Mouse (Mus musculus) intestine, embryonic 16.5 days (tissue): ENCODE measurements at regions not wholly inside any gene's neighbourhood (a gene's known extent, or its start where the extent isn't known, plus 50 kb on each side); places are given as distances from the start of the nearest gene placed in this dataset.
A peak's percentile ranks its signal among the peaks of the same experiment; 100 is the strongest.

Source experiments
- ATAC-seq: fragments of 200-750 bp; cut with Nextera tagmentation; 2 replicates; pipeline ENCODE4 v1.8.0; 2017; ENCODE audit warnings: moderate TSS enrichment, moderate library complexity
- H3K27ac ChIP-seq: fragments of 300-500 bp; sonication (generic); 2 replicates; pipeline ENCODE4 v1.5.1; 2014; ENCODE audit warnings: mild to moderate bottlenecking, low read length
- H3K27me3 ChIP-seq: fragments of 300-500 bp; sonication (generic); replicated peaks from 2 replicates; pipeline ENCODE4 v1.6.1; 2014; ENCODE audit warnings: low read length, control low read depth, mixed read lengths; ENCODE audit not compliant: control insufficient read depth, insufficient read depth
- H3K36me3 ChIP-seq: fragments of 300-500 bp; sonication (generic); 2 replicates; pipeline ENCODE4 v1.6.1; 2014; ENCODE audit warnings: low read length, control low read depth; ENCODE audit not compliant: control insufficient read depth, insufficient read depth
- H3K4me1 ChIP-seq: fragments of 300-500 bp; sonication (generic); 2 replicates; pipeline ENCODE4 v1.6.1; 2014; ENCODE audit warnings: low read length, control low read depth, mixed read lengths; ENCODE audit not compliant: control insufficient read depth, insufficient read depth
- H3K4me2 ChIP-seq: fragments of 300-500 bp; sonication (generic); 2 replicates; pipeline ENCODE4 v1.6.1; 2014; ENCODE audit warnings: low read depth, low read length, control low read depth
- H3K4me3 ChIP-seq: fragments of 300-500 bp; sonication (generic); 2 replicates; pipeline ENCODE4 v1.5.1; 2014; ENCODE audit warnings: mild to moderate bottlenecking, low read length
- H3K9ac ChIP-seq: fragments of 300-500 bp; sonication (generic); 2 replicates; pipeline ENCODE4 v1.6.1; 2014; ENCODE audit warnings: low read depth, low read length
- H3K9me3 ChIP-seq: fragments of 300-500 bp; sonication (generic); 2 replicates; pipeline ENCODE4 v1.6.1; 2016; ENCODE audit warnings: low read length, control low read depth; ENCODE audit not compliant: control insufficient read depth
- WGBS: fragments of 180-500 bp; shearing (Covaris S2); extraction: QIAGEN DNeasy Blood & Tissue Kit; methylation state at CpG from one replicate; pipeline ENCODE4 v1.1.7; 2014; 5-methylcytosine and 5-hydroxymethylcytosine counted together

GRCm38 (mm10) chr9:85546226-85546625, 202.9 kb downstream of the Ibtk start:
- no peak overlapping the region for H3K4me3 ChIP-seq
- H3K36me3 ChIP-seq = no peaks in the 10 kb centered on the region
- H3K27ac ChIP-seq = no peak overlapping the region
- no peaks in the 10 kb centered on the region for H3K4me1 ChIP-seq
- H3K9ac ChIP-seq = no peak overlapping the region
- no peaks in the 10 kb centered on the region for H3K27me3 ChIP-seq
- H3K9me3 ChIP-seq = no peaks in the 10 kb centered on the region
- ATAC-seq = no peak
- no peak overlapping the region for H3K4me2 ChIP-seq
- WGBS = 82% methylated on average over 2 of the region's 2 CpGs

- Histone ChIP-seq H3K9ac (no peak overlapping the region), H3K4me1 (no peaks in the 10 kb centered on the region), H3K27me3 (no peaks in the 10 kb centered on the region), H3K9me3 (no peaks in the 10 kb centered on the region), H3K27ac (no peak overlapping the region), H3K4me3 (no peak overlapping the region), H3K4me2 (no peak overlapping the region), H3K36me3 (no peaks in the 10 kb centered on the region)
- 96% methylated on average over 1 of the region's 1 CpGs for WGBS
- no peak for ATAC-seq
Observed at GRCm38 (mm10) chr9:85545566-85545965, 203.6 kb downstream of the Ibtk start.

- H3K4me3 ChIP-seq = no peak overlapping the region
- no peak overlapping the region for H3K27ac ChIP-seq
- no peaks in the 10 kb centered on the region for H3K9me3 ChIP-seq
- H3K4me2 ChIP-seq = no peak overlapping the region
- H3K9ac ChIP-seq = no peak overlapping the region
- WGBS = 57% methylated on average over 3 of the region's 3 CpGs
- no peak for ATAC-seq
- no peaks in the 10 kb centered on the region for H3K27me3 ChIP-seq
- H3K4me1 ChIP-seq = no peaks in the 10 kb centered on the region
- no peaks in the 10 kb centered on the region for H3K36me3 ChIP-seq
Observed at GRCm38 (mm10) chr9:85538557-85538956, 210.6 kb downstream of the Ibtk start.

- 85% methylated on average over 3 of the region's 3 CpGs for WGBS
- H3K9me3 ChIP-seq = no peaks in the 10 kb centered on the region
- no peak overlapping the region for H3K9ac ChIP-seq
- no peaks in the 10 kb centered on the region for H3K27me3 ChIP-seq
- H3K27ac ChIP-seq = no peak overlapping the region
- no peaks in the 10 kb centered on the region for H3K4me1 ChIP-seq
- ATAC-seq = no peak
- H3K36me3 ChIP-seq = no peaks in the 10 kb centered on the region
- H3K4me2 ChIP-seq = no peak overlapping the region
- H3K4me3 ChIP-seq = no peak overlapping the region
Observed at GRCm38 (mm10) chr9:85528421-85528820, 201.3 kb upstream of the Tent5a start.

- Histone ChIP-seq H3K27me3 (no peaks in the 10 kb centered on the region), H3K4me3 (no peak overlapping the region), H3K4me1 (no peaks in the 10 kb centered on the region)
Observed at GRCm38 (mm10) chr9:85524733-85525132, 197.6 kb upstream of the Tent5a start.

GRCm38 (mm10) chr9:85521342-85521741, 194.2 kb upstream of the Tent5a start:
- H3K9me3 ChIP-seq = no peaks in the 10 kb centered on the region
- H3K27ac ChIP-seq = no peak overlapping the region
- WGBS = 69% methylated on average over 2 of the region's 2 CpGs
- no peaks in the 10 kb centered on the region for H3K27me3 ChIP-seq
- no peak overlapping the region for H3K4me3 ChIP-seq
- ATAC-seq = no peak
- H3K4me2 ChIP-seq = no peak overlapping the region
- no peaks in the 10 kb centered on the region for H3K36me3 ChIP-seq
- no peak overlapping the region for H3K9ac ChIP-seq
- no peaks in the 10 kb centered on the region for H3K4me1 ChIP-seq

More at GRCm38 (mm10) chr9:85524733-85525132, 197.6 kb upstream of the Tent5a start:
- no peak for ATAC-seq
- Histone ChIP-seq H3K4me2 (no peak overlapping the region), H3K27ac (no peak overlapping the region), H3K9ac (no peak overlapping the region), H3K36me3 (no peaks in the 10 kb centered on the region), H3K9me3 (no peaks in the 10 kb centered on the region)

GRCm38 (mm10) chr9:85520941-85521340, 193.8 kb upstream of the Tent5a start:
- Histone ChIP-seq H3K27me3 (no peaks in the 10 kb centered on the region), H3K36me3 (no peaks in the 10 kb centered on the region), H3K4me2 (no peak overlapping the region), H3K9me3 (no peaks in the 10 kb centered on the region), H3K9ac (no peak overlapping the region), H3K4me1 (no peaks in the 10 kb centered on the region), H3K4me3 (no peak overlapping the region), H3K27ac (no peak overlapping the region)
- no peak for ATAC-seq
- WGBS = 90% methylated on average over 6 of the region's 6 CpGs

GRCm38 (mm10) chr9:85499006-85499405, 171.9 kb upstream of the Tent5a start:
- Histone ChIP-seq H3K27ac (no peak overlapping the region), H3K4me3 (no peak overlapping the region), H3K4me1 (0 out of 2 replicates have a peak, but pooled peaks cover 4% of the 10 kb centered on the region), H3K9me3 (no peaks in the 10 kb centered on the region), H3K9ac (no peak overlapping the region), H3K4me2 (no peak overlapping the region), H3K36me3 (no peaks in the 10 kb centered on the region), H3K27me3 (no peaks in the 10 kb centered on the region)
- no peak for ATAC-seq
- 86% methylated on average over 4 of the region's 4 CpGs for WGBS

- H3K9me3 ChIP-seq = no peaks in the 10 kb centered on the region
- H3K9ac ChIP-seq = no peak overlapping the region
- WGBS = 80% methylated on average over 1 of the region's 1 CpGs
- H3K27me3 ChIP-seq = no peaks in the 10 kb centered on the region
- no peak overlapping the region for H3K4me3 ChIP-seq
- no peaks in the 10 kb centered on the region for H3K36me3 ChIP-seq
- no peak for ATAC-seq
- 0 out of 2 replicates have a peak, but pooled peaks cover 5% of the 10 kb centered on the region for H3K4me1 ChIP-seq
- no peak overlapping the region for H3K4me2 ChIP-seq
- H3K27ac ChIP-seq = no peak overlapping the region
Observed at GRCm38 (mm10) chr9:85497348-85497747, 170.2 kb upstream of the Tent5a start.

- H3K4me2 ChIP-seq = no peak overlapping the region
- H3K9ac ChIP-seq = no peak overlapping the region
- no peaks in the 10 kb centered on the region for H3K36me3 ChIP-seq
- WGBS = 55% methylated on average over 8 of the region's 8 CpGs
- no peak overlapping the region for H3K4me3 ChIP-seq
- H3K27me3 ChIP-seq = no peaks in the 10 kb centered on the region
- no peaks in the 10 kb centered on the region for H3K9me3 ChIP-seq
- peak overlapping the region; percentile 0; the same call in 1 of the 2 replicates for H3K27ac ChIP-seq
- ATAC-seq = peak; percentile 77
- H3K4me1 ChIP-seq = 0 out of 2 replicates have a peak, but pooled peaks cover 5% of the 10 kb centered on the region
Observed at GRCm38 (mm10) chr9:85496506-85497239, 169.5 kb upstream of the Tent5a start.
